Mouse (Mus musculus): Measurements from ENCODE around the gene Cd3eap. TPM values are rescaled to one million over a fixed set of nuclear protein-coding genes. Genes with fewer than 3 reads are reported as not detected.

Gene Cd3eap
- total and polyA plus RNA-seq, 2 experiments from 2014 or later = 12.4 to 17.9 TPM

- peak; percentile 52; the same call in 1 of the 2 replicates for ATAC-seq
- peak overlapping the region; percentile 75; the same call in 1 of the 2 replicates for H3K27ac ChIP-seq
These were observed 32.2 kb downstream of the Cd3eap start for GRCm38 (mm10) chr7:19327128-19327527.

DNA sequence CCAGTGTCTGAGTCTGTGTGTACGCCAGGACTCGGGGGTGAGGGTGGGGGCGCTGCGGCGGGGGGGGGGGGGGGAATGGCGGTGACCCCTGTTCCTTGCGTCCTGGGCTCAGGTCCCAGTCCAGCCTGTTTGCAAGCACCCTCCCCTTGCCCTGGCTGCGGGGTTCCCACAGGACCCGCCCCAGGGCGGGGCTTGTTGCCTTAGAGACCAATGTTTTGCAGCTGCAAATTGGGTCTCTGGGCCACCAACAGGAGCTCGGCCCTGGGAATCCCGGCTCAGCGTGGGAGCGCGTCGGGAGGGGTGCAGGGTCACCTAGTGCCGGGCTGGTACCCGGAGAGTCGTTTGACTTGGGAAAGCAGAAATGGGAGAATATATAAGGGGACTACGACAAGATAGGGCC is 32.9 kb downstream of the Cd3eap start:
- Histone ChIP-seq H3K9ac (replicated peaks; ENCODE audit: low read length) (peak overlapping the region; percentile 31), H3K4me2 (ENCODE audit: low read depth, low read length) (peak overlapping the region; percentile 70), H3K27me3 (ENCODE audit: insufficient read depth, low read length) (no peaks in the 10 kb centered on the region), H3K36me3 (ENCODE audit: insufficient read depth, low read length) (no peaks in the 10 kb centered on the region), H3K27ac (peak overlapping the region; percentile 75), H3K4me1 (ENCODE audit: insufficient read depth, low read length) (peaks cover 13% of the 10 kb centered on the region; the same call in 1 of the 2 replicates), H3K9me3 (ENCODE audit: low read length) (no peaks in the 10 kb centered on the region), H3K4me3 (ENCODE audit: low read length) (peak overlapping the region; percentile 38)
- DNase-seq (ENCODE audit: low spot score) = peak; percentile 80
- ATAC-seq = peak; percentile 44
- under 1% methylated on average over 20 of the region's 20 CpGs for WGBS
- TF ChIP-seq CTCF (IDR thresholded peaks at IDR 0.05; ENCODE audit: low read depth) = no peak

More at GRCm38 (mm10) chr7:19327128-19327527, 32.2 kb downstream of the Cd3eap start:
- Histone ChIP-seq H3K27me3 (ENCODE audit: insufficient read depth, low read length) (no peaks in the 10 kb centered on the region), H3K4me1 (ENCODE audit: insufficient read depth, low read length) (peaks cover 13% of the 10 kb centered on the region; the same call in 1 of the 2 replicates), H3K4me3 (ENCODE audit: low read length) (peak overlapping the region; percentile 38), H3K36me3 (ENCODE audit: insufficient read depth, low read length) (no peaks in the 10 kb centered on the region), H3K9ac (replicated peaks; ENCODE audit: low read length) (peak overlapping the region; percentile 31), H3K9me3 (ENCODE audit: low read length) (no peaks in the 10 kb centered on the region), H3K4me2 (ENCODE audit: low read depth, low read length) (peak overlapping the region; percentile 70)
- peak; percentile 84 for DNase-seq (ENCODE audit: low spot score)
- under 1% methylated on average over 22 of the region's 22 CpGs for WGBS
- no peak for TF ChIP-seq CTCF (IDR thresholded peaks at IDR 0.05; ENCODE audit: low read depth)

- TF ChIP-seq CTCF (IDR thresholded peaks at IDR 0.05; ENCODE audit: low read depth) = no peak
- no peak overlapping the region for H3K9ac ChIP-seq (replicated peaks; ENCODE audit: low read length)
- no peaks in the 10 kb centered on the region for H3K9me3 ChIP-seq (ENCODE audit: low read length)
- H3K4me1 ChIP-seq (ENCODE audit: insufficient read depth, low read length) = peaks cover 13% of the 10 kb centered on the region; the same call in 1 of the 2 replicates
- no peak for DNase-seq (ENCODE audit: low spot score)
- no peaks in the 10 kb centered on the region for H3K27me3 ChIP-seq (ENCODE audit: insufficient read depth, low read length)
- no peak for ATAC-seq
- 0 out of 2 replicates have a peak overlapping the region, but pooled peaks have one; percentile 75 for H3K27ac ChIP-seq
- no peak overlapping the region for H3K4me3 ChIP-seq (ENCODE audit: low read length)
- WGBS = 74% methylated on average over 21 of the region's 21 CpGs
- H3K4me2 ChIP-seq (ENCODE audit: low read depth, low read length) = no peak overlapping the region
- H3K36me3 ChIP-seq (ENCODE audit: insufficient read depth, low read length) = no peaks in the 10 kb centered on the region
These were observed 33.8 kb downstream of the Cd3eap start for GRCm38 (mm10) chr7:19325262-19326199.

GRCm38 (mm10) chr7:19324221-19324620 is 35.1 kb downstream of the Cd3eap start:
- ATAC-seq = no peak
- no peak overlapping the region for H3K4me2 ChIP-seq (ENCODE audit: low read depth, low read length)
- no peak overlapping the region for H3K4me3 ChIP-seq (ENCODE audit: low read length)
- DNase-seq (ENCODE audit: low spot score) = no peak
- 72% methylated on average over 11 of the region's 11 CpGs for WGBS
- H3K9me3 ChIP-seq (ENCODE audit: low read length) = no peaks in the 10 kb centered on the region
- H3K36me3 ChIP-seq (ENCODE audit: insufficient read depth, low read length) = no peaks in the 10 kb centered on the region
- H3K4me1 ChIP-seq (ENCODE audit: insufficient read depth, low read length) = peaks cover 13% of the 10 kb centered on the region; the same call in 1 of the 2 replicates
- no peak overlapping the region for H3K9ac ChIP-seq (replicated peaks; ENCODE audit: low read length)
- no peak for TF ChIP-seq CTCF (IDR thresholded peaks at IDR 0.05; ENCODE audit: low read depth)
- no peaks in the 10 kb centered on the region for H3K27me3 ChIP-seq (ENCODE audit: insufficient read depth, low read length)
- H3K27ac ChIP-seq = no peak overlapping the region

- H3K27me3 ChIP-seq (ENCODE audit: insufficient read depth, low read length) = no peaks in the 10 kb centered on the region
- 62% methylated on average over 9 of the region's 9 CpGs for WGBS
- peaks cover 10% of the 10 kb centered on the region; the same call in 1 of the 2 replicates for H3K4me1 ChIP-seq (ENCODE audit: insufficient read depth, low read length)
- no peaks in the 10 kb centered on the region for H3K36me3 ChIP-seq (ENCODE audit: insufficient read depth, low read length)
- ATAC-seq (no peak), DNase-seq (ENCODE audit: low spot score) (no peak)
- no peaks in the 10 kb centered on the region for H3K9me3 ChIP-seq (ENCODE audit: low read length)
- no peak overlapping the region for H3K9ac ChIP-seq (replicated peaks; ENCODE audit: low read length)
- no peak overlapping the region for H3K4me3 ChIP-seq (ENCODE audit: low read length)
- no peak for TF ChIP-seq CTCF (IDR thresholded peaks at IDR 0.05; ENCODE audit: low read depth)
- no peak overlapping the region for H3K4me2 ChIP-seq (ENCODE audit: low read depth, low read length)
- H3K27ac ChIP-seq = no peak overlapping the region
These were observed 36.8 kb downstream of the Cd3eap start for GRCm38 (mm10) chr7:19322489-19322888.

DNA sequence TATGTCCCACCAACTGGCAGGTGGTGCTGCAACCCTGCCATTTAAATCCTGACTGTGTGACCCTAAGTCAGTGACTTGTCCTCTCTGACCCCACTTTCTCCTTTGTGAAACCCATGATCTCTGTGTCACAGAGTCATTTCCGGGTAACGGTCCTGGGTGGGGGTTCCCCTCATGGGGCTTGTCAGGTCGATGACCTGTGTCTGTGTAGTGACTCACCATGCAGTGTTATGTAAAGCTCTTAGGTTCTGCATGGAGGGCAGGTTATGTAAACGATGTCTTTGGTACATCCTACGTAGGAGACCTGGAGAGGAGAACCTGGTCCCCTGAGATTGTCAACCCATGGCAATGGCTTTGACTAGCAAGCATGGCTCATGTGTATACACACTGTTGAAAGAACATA is 37.8 kb downstream of the Cd3eap start:
- H3K4me1 ChIP-seq (ENCODE audit: insufficient read depth, low read length) = peaks cover 2% of the 10 kb centered on the region; the same call in 1 of the 2 replicates
- H3K4me3 ChIP-seq (ENCODE audit: low read length) = no peak overlapping the region
- 65% methylated on average over 5 of the region's 5 CpGs for WGBS

More for the DNA sequence above, 37.8 kb downstream of the Cd3eap start:
- no peaks in the 10 kb centered on the region for H3K9me3 ChIP-seq (ENCODE audit: low read length)
- no peaks in the 10 kb centered on the region for H3K27me3 ChIP-seq (ENCODE audit: insufficient read depth, low read length)
- no peak overlapping the region for H3K4me2 ChIP-seq (ENCODE audit: low read depth, low read length)
- no peak overlapping the region for H3K9ac ChIP-seq (replicated peaks; ENCODE audit: low read length)
- no peak overlapping the region for H3K27ac ChIP-seq
- no peaks in the 10 kb centered on the region for H3K36me3 ChIP-seq (ENCODE audit: insufficient read depth, low read length)
- no peak for DNase-seq (ENCODE audit: low spot score)
- no peak for TF ChIP-seq CTCF (IDR thresholded peaks at IDR 0.05; ENCODE audit: low read depth)
- ATAC-seq = no peak

All from hindbrain, postnatal 0 days (tissue).